Mouse (Mus musculus) liver, embryonic 14.5 days (tissue): ENCODE results near the gene Fxyd6. TPM values are rescaled to one million over a fixed set of nuclear protein-coding genes. Genes with fewer than 3 reads are reported as not detected.

ENCODE experiments used
- ATAC-seq: fragments of 200-750 bp; cut with Nextera tagmentation; 2 replicates; pipeline ENCODE4 v1.8.0; 2017; ENCODE audit warnings: moderate number of reproducible peaks, mild to moderate bottlenecking, moderate library complexity; ENCODE audit not compliant: insufficient read depth
- DNase-seq, 3 experiments: peaks; one replicate each; pipeline ENCODE4 v3.0.0-alpha.2; 2012 to 2013; ENCODE audit warnings: low read depth in 3 of 3, low spot score in 3 of 3
- H3K27ac ChIP-seq: fragments of 300-500 bp; sonication (generic); 2 replicates; pipeline ENCODE4 v1.5.1; 2014; ENCODE audit warnings: moderate library complexity, mild to moderate bottlenecking, control low read depth, inconsistent platforms
- H3K27me3 ChIP-seq: fragments of 300-500 bp; sonication (generic); 2 replicates; pipeline ENCODE4 v1.6.1; 2014; ENCODE audit warnings: mild to moderate bottlenecking, low read length, moderate library complexity; ENCODE audit not compliant: control insufficient read depth, insufficient read depth
- H3K36me3 ChIP-seq: fragments of 300-500 bp; sonication (generic); replicated peaks from 2 replicates; pipeline ENCODE4 v1.6.1; 2014; ENCODE audit warnings: low read depth; ENCODE audit not compliant: control insufficient read depth, insufficient read depth
- H3K4me1 ChIP-seq, 2 experiments: fragments of 200-500 bp in 1 of 2; fragments of 300-500 bp in 1 of 2; sonication (generic) in 1 of 2; replicated peaks; 2 replicates each; pipeline ENCODE4 v1.6.1; 2012 to 2014; ENCODE audit warnings: antibody characterized with exemption in 1 of 2, inconsistent platforms in 1 of 2, low read length in 1 of 2; ENCODE audit not compliant: control insufficient read depth in 2 of 2, insufficient read depth in 2 of 2
- H3K4me2 ChIP-seq: fragments of 300-500 bp; sonication (generic); 2 replicates; pipeline ENCODE4 v1.6.1; 2014; ENCODE audit warnings: low read depth, mild to moderate bottlenecking, control low read depth, moderate library complexity
- H3K4me3 ChIP-seq, 2 experiments: fragments of 200-500 bp in 1 of 2; fragments of 300-500 bp in 1 of 2; sonication (generic) in 1 of 2; 2 replicates each; pipeline ENCODE4 v1.5.1; 2012 to 2014; ENCODE audit warnings: low read depth in 2 of 2, low read length in 2 of 2, mild to moderate bottlenecking in 2 of 2, control low read depth in 1 of 2, inconsistent platforms in 1 of 2, moderate library complexity in 1 of 2; ENCODE audit not compliant: insufficient read depth in 1 of 2
- H3K9ac ChIP-seq: fragments of 300-500 bp; sonication (generic); replicated peaks from 2 replicates; pipeline ENCODE4 v1.6.1; 2014; ENCODE audit warnings: mild to moderate bottlenecking, control low read depth, moderate library complexity
- H3K9me3 ChIP-seq: fragments of 300-500 bp; sonication (generic); 2 replicates; pipeline ENCODE4 v1.6.1; 2016; ENCODE audit warnings: low read length, mixed read lengths; ENCODE audit not compliant: control insufficient read depth
- CTCF ChIP-seq: IDR thresholded peaks from 2 replicates; pipeline ENCODE4 v1.5.1; 2016; ENCODE audit warnings: antibody characterized with exemption, low read depth, control low read depth
- EP300 ChIP-seq: IDR thresholded peaks from 2 replicates; pipeline ENCODE4 v1.6.1; 2016; ENCODE audit warnings: antibody characterized with exemption, low read depth
- WGBS: fragments of 180-500 bp; shearing (Covaris S2); extraction: QIAGEN DNeasy Blood & Tissue Kit; methylation state at CpG from one replicate; pipeline ENCODE4 v1.1.7; 2014; ENCODE audit not compliant: insufficient replicate concordance; 5-methylcytosine and 5-hydroxymethylcytosine counted together
- polyA plus RNA-seq, 2 experiments: library from polyadenylated mRNA; depleted of rRNA in 1 of 2; stranded (reverse) in 1 of 2; unstranded in 1 of 2; fragments of >200 nt; fragmentation: Nextera tagmentation in 1 of 2; extraction: Ambion mirVana in 1 of 2; gene quantifications; 2 replicates each; pipeline versions ENCODE4 v1.2.1 to v1.2.3; 2012 to 2014

Gene Fxyd6
- polyA plus RNA-seq, 2 experiments = 0.42 to 0.89 TPM

DNA sequence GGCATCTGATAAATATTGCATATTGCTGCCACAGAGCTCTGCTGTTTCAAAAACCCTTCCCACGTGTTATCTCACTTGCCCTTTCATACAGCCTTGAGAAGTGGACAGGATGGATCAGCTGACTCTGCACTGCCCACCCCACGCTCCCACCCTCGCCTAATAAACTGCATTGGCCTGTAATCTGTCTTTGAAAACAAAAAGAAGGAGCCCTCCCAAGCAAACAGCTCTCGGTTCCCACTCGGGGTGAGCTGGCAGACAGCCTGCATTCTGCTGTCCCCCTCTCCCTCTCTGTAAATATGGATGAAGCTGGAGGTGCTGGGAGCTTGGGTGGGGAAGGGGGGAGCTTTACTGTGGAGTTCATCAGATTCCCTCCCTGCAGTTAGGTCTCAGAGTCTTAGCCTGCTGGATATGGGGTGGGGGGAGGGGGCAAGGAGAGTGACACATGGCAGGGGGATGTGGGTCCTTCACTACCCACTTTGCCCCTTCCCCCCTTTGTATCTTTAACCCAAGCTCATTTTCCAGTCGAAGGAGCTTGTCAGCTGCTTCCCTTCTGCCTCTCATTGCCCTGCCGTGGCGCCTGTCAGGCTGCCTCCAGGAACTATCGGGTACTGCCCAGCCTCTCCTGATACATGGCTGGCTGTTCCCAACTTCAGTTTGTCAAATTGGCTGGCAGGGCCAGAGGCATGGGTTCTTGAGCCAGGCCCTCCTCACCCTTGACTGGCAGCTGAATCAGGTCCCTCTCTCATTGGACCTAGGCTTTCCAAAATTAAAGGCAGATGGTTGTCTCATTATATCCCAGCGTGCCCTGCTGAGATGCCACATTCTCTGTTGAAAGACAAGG lies 10.6 kb downstream of the Fxyd6 start:
- TF ChIP-seq EP300 (no peak), CTCF (no peak)
- no peak overlapping the region for H3K4me3 ChIP-seq
- no peak overlapping the region for H3K4me2 ChIP-seq
- H3K9ac ChIP-seq = no peak overlapping the region
- H3K9me3 ChIP-seq = no peaks in the 10 kb centered on the region
- no peaks in the 10 kb centered on the region for H3K4me1 ChIP-seq
- ATAC-seq (no peak), DNase-seq (no peak)
- H3K36me3 ChIP-seq = no peaks in the 10 kb centered on the region
- WGBS = 40% methylated on average over 10 of the region's 10 CpGs
- H3K27me3 ChIP-seq = no peaks in the 10 kb centered on the region
- no peak overlapping the region for H3K27ac ChIP-seq

DNA sequence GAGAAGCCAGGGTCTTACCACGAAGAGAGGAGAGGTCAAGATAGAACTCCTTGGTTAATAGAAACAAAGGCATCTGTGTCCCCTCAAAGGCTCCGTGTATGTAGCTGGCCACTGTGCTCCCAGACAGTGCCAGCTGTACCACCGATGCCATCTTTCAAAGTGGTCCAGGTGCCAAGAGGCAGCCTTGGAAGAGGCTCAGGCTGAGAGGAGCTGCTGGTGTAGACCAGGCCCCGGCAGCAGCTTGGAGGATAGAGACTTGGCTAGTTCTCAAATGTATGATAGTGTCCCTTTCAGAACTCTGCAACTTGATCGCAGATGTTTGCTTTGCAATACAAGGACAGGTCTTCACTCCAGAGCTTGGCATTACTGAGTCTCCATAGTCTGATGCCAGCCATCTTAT lies 12.4 kb downstream of the Fxyd6 start:
- no peaks in the 10 kb centered on the region for H3K36me3 ChIP-seq
- ATAC-seq (no peak), DNase-seq (no peak)
- H3K27me3 ChIP-seq = no peaks in the 10 kb centered on the region
- WGBS = 63% methylated on average over 5 of the region's 5 CpGs
- no peak overlapping the region for H3K27ac ChIP-seq
- H3K9me3 ChIP-seq = no peaks in the 10 kb centered on the region
- H3K4me1 ChIP-seq = no peaks in the 10 kb centered on the region
- no peak overlapping the region for H3K4me2 ChIP-seq
- no peak overlapping the region for H3K9ac ChIP-seq
- TF ChIP-seq EP300 (no peak), CTCF (no peak)
- no peak overlapping the region for H3K4me3 ChIP-seq

GRCm38 (mm10) chr9:45382834-45383233 lies 12.8 kb downstream of the Fxyd6 start:
- H3K27ac ChIP-seq = no peak overlapping the region
- H3K4me2 ChIP-seq = no peak overlapping the region
- H3K9ac ChIP-seq = no peak overlapping the region
- no peaks in the 10 kb centered on the region for H3K4me1 ChIP-seq
- TF ChIP-seq CTCF (no peak), EP300 (no peak)
- no peaks in the 10 kb centered on the region for H3K9me3 ChIP-seq
- no peak for ATAC-seq
- no peaks in the 10 kb centered on the region for H3K27me3 ChIP-seq
- H3K4me3 ChIP-seq = no peak overlapping the region
- no peak for DNase-seq
- no peaks in the 10 kb centered on the region for H3K36me3 ChIP-seq
- WGBS = 67% methylated on average over 5 of the region's 5 CpGs

DNA sequence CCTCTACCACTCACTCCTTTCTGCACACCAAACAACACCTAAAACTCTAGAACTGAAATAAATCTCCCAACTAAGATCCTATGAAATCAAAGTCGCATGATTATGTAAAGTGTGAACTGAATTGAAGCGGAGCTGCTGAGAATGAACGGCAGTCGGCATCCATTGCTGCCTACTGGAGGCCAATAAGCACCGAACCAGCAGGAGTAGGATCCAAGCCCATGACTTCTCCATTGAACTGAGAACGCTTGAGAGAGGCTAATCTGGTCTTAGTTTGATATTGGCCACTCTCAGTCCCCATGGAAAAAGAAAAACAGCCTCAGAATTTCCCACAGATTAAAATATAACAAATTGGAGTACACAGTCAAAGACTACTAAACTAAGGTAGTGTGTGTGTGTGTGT lies 13.9 kb downstream of the Fxyd6 start:
- H3K36me3 ChIP-seq = no peaks in the 10 kb centered on the region
- no peaks in the 10 kb centered on the region for H3K9me3 ChIP-seq
- DNase-seq (no peak), ATAC-seq (no peak)
- no peak for TF ChIP-seq CTCF
- no peak for TF ChIP-seq EP300
- no peaks in the 10 kb centered on the region for H3K27me3 ChIP-seq
- no peaks in the 10 kb centered on the region for H3K4me1 ChIP-seq
- no peak overlapping the region for H3K27ac ChIP-seq
- H3K9ac ChIP-seq = no peak overlapping the region
- H3K4me2 ChIP-seq = no peak overlapping the region
- no peak overlapping the region for H3K4me3 ChIP-seq
- WGBS = 64% methylated on average over 6 of the region's 6 CpGs

- Histone ChIP-seq H3K27me3 (no peaks in the 10 kb centered on the region), H3K4me3 (no peak overlapping the region), H3K4me2 (no peak overlapping the region), H3K27ac (no peak overlapping the region), H3K9me3 (no peaks in the 10 kb centered on the region), H3K4me1 (no peaks in the 10 kb centered on the region), H3K36me3 (no peaks in the 10 kb centered on the region), H3K9ac (no peak overlapping the region)
- WGBS = 28% methylated on average over 5 of the region's 5 CpGs
- TF ChIP-seq CTCF (no peak), EP300 (no peak)
- DNase-seq = no peak
- no peak for ATAC-seq
Measured at GRCm38 (mm10) chr9:45386698-45387097, 16.7 kb downstream of the Fxyd6 start.
